Mouse (Mus musculus) bone marrow macrophage, adult 2 months (primary cell): ENCODE results near the gene Olfr630. TPM values are rescaled to one million over a fixed set of nuclear protein-coding genes. Genes with fewer than 3 reads are reported as not detected.
"Not testable (repeated sequence)": the region's sequence is repeated elsewhere in the genome, so short reads cannot be mapped to it uniquely, and the experiment has no call there.

Experiments
- H3K27ac ChIP-seq: 2 replicates; pipeline ENCODE4 v1.5.1; 2012; ENCODE audit warnings: low read depth, low read length; ENCODE audit not compliant: insufficient read depth
- H3K4me1 ChIP-seq: 2 replicates; pipeline ENCODE4 v1.6.1; 2012; ENCODE audit warnings: low read length; ENCODE audit not compliant: control insufficient read depth, insufficient read depth
- H3K4me3 ChIP-seq: 2 replicates; pipeline ENCODE4 v1.5.1; 2012; ENCODE audit warnings: mild to moderate bottlenecking, low read length, moderate library complexity; ENCODE audit not compliant: insufficient read depth
- CTCF ChIP-seq: IDR thresholded peaks from 2 replicates; pipeline ENCODE4 v1.5.1; 2012; ENCODE audit warnings: low read depth, mild to moderate bottlenecking, low read length, moderate library complexity
- POLR2A ChIP-seq: IDR thresholded peaks from 2 replicates; pipeline ENCODE4 v1.6.1; 2012; ENCODE audit warnings: mild to moderate bottlenecking, low read depth, low read length, borderline replicate concordance
- polyA plus RNA-seq: library from polyadenylated mRNA; stranded (reverse); fragments of >200 nt; gene quantifications from 2 replicates; pipeline ENCODE4 v1.2.4, GENCODE M21; 2012; ENCODE audit not compliant: missing spikeins, insufficient read depth, insufficient read length

Gene Olfr630
- polyA plus RNA-seq: not detected in 2 replicates

DNA sequence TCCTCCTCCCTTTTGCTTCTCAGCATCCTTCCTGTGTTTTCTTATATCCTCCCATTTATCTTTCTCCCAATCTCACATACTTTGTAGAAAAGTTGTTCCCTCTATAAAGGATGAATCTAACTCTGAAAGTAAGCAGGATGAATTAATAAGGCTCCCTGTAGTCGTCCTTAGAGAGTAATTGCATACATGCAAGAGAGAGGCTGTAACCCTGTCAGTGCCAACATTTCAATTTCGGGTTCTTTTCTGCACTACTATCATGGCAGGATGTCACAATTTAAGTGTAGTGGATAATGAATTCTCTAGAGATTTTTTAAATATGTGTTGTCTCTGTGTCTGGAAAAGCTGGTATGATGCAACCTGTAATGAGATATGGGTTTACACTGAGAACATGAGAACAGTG is at the start of gene Olfr630:
TSS of gene Olfr630 (minus strand) at position 101 of the 400 bp plus-strand sequence.
- Histone ChIP-seq H3K4me1 (no peaks in the 10 kb centered on the region), H3K4me3 (no peak within 1 kb of the TSS), H3K27ac (no peak within 1 kb of the TSS)
- TF ChIP-seq POLR2A: no peak
- no peak for TF ChIP-seq CTCF

DNA sequence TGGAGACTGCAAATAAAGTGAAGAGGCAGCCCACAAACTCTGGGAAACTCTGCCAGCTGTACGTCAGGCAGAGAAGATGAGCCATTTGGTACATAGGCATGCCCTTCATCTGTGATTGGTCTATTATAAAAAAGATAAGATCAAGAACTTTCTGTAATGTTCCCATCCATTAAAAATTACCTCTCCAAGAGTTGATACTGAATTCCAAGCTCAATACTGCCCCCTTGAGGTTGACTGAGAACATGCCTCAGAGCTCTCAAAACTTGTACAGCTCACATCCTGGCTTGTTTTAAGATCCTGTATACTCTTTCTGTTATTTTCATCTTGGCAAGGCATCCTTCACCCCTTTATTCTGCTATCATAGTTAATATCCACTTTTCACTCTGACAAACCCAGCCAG is 49.7 kb upstream of the Olfr630 start:
- H3K4me3 ChIP-seq: no peak overlapping the region
- TF ChIP-seq POLR2A (no peak), CTCF (no peak)
- H3K27ac ChIP-seq: no peak overlapping the region
- H3K4me1 ChIP-seq: no peaks in the 10 kb centered on the region

DNA sequence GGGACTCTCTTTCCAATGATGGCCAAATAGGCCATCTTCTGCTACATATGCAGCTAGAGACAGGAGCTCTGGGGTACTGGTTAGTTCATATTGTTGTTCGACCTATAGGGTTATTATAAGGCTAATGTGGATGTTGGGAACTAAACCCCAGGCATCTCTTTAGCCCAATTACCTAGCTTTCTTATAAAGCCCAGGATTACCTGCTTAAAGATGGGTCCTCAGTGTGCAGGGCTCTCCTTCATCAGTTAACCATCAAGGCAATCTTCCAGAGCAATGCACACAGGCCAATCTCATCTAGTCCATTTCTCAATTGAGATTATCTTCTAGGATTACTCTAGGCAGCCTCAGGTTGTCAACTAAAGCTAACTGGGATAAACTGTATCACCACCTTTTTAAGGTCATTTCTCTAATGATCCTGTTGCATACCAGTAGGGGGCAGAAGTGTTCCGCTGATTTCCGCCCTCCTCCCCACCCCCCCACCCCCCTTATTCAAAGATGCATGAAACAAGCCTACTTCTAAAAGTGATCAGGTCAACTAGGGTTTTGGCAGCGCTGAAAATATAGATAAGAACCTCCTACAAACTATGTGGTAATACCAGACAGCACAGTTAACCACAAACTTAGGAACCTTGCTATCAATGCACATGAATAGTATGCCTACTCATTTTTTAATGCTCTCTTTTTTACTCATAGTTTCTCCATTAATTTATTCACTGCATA is 35.7 kb upstream of the Olfr630 start:
- no peaks in the 10 kb centered on the region for H3K4me1 ChIP-seq
- TF ChIP-seq POLR2A (no peak), CTCF (0 out of 2 replicates have a peak, but pooled peaks have one; percentile 12)
- no peak overlapping the region for H3K27ac ChIP-seq
- H3K4me3 ChIP-seq: no peak overlapping the region

DNA sequence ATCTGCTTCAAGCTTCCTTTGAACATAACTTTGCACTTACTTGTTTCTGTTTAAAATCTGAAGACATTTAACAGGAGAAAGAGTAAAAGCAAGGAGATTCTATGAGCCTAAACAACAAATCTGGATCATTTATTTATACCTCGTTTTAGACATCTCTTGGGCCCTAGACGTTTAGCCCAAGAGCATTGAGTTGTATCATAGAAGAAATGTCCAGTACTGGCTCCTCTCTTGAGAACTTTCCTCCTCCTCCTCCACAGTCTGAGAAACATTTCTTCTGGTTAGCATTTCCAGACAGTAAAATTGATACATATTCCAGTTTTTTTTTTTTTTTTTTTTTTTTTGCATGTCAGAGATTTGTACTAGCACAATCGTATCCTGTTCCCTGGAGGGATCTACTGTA is 34.6 kb upstream of the Olfr630 start, which contains the start of gene Olfr67:
TSS of gene Olfr67 (minus strand) at position 101 of the 400 bp plus-strand sequence.
- no peaks in the 10 kb centered on the region for H3K4me1 ChIP-seq
- no peak within 1 kb of the TSS for H3K4me3 ChIP-seq
- TF ChIP-seq POLR2A (no peak), CTCF (no peak)
- H3K27ac ChIP-seq: no peak within 1 kb of the TSS

DNA sequence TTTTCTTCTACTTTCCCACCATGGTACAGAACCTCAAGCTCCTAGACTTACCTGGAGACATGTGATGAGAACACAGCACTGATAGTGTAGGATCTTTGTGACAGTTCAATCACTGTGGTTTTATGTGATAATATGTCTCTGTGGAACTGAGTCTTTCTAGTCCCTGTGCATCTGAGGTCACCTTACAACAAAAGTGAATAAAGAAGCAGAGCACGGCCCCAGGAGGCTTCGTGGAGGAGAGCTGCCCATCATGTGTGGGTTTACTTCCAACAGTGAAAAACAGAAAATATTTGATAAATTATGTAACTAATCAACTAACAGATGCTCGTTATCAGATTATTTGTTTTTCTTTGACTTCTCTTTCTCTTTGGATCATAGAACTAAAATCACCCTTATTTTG is 22.5 kb upstream of the Olfr630 start, which contains the start of gene Olfr68:
TSS of gene Olfr68 (minus strand) at position 101 of the 400 bp plus-strand sequence.
- no peak within 1 kb of the TSS for H3K27ac ChIP-seq
- TF ChIP-seq POLR2A (no peak), CTCF (no peak)
- no peak within 1 kb of the TSS for H3K4me3 ChIP-seq
- H3K4me1 ChIP-seq: no peaks in the 10 kb centered on the region

DNA sequence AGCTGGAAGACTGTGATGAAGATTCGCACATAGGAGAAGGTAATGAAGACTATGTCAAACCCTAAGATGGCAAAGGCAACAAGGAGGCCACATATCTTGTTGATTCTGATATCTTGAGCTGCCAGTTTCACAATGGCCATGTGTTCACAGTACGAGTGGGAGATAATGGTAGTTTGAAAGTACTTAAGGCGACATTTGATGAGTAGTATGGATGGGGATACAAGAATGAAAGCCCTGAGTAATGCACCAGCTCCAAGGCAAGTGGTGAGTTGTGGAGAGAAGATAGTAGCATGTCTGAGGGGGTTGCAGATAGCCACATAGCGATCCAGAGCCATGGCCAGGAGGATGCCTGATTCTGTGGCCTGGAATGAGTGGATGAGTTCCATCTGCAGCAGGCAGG is 20.5 kb upstream of the Olfr630 start:
- H3K4me1 ChIP-seq, H3K4me3 ChIP-seq, H3K27ac ChIP-seq: not testable (repeated sequence)

DNA sequence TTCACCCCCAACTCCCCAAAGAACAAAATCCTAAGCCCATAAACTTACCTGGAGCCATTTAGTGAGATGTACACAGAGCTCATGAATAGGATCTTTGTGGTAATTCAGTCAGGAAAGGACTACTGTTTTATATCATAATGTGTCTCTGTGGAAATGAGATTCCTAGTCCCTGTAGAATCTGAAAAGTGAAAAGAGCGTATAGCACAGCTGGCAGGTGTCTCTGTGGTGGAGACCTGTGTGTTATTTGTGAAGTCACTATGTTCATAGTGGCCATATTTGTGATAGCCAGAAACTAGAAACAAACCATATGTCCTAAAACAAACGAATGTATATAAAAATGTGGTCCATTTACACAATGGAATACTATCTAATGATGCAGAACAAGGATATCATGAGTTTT is 14.4 kb upstream of the Olfr630 start, which contains the start of gene Olfr69:
TSS of gene Olfr69 (minus strand) at position 101 of the 400 bp plus-strand sequence.
- no peak for TF ChIP-seq CTCF
- no peak for TF ChIP-seq POLR2A

DNA sequence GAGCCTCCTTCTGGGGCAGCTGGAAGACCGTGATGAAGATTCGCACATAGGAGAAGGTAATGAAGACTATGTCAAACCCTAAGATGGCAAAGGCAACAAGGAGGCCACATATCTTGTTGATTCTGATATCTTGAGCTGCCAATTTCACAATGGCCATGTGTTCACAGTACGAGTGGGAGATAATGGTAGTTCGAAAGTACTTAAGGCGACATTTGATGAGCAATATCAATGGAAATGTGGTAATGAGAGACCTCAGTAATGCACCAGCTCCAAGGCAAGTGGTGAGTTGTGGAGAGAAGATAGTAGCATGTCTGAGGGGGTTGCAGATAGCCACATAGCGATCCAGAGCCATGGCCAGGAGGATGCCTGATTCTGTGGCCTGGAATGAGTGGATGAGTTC is 10.6 kb upstream of the Olfr630 start:
- H3K27ac ChIP-seq: not testable (repeated sequence)

More for the DNA sequence above, 14.4 kb upstream of the Olfr630 start, which contains the start of gene Olfr69:
- no peak within 1 kb of the TSS for H3K4me3 ChIP-seq
- no peaks in the 10 kb centered on the region for H3K4me1 ChIP-seq
- H3K27ac ChIP-seq: no peak within 1 kb of the TSS

DNA sequence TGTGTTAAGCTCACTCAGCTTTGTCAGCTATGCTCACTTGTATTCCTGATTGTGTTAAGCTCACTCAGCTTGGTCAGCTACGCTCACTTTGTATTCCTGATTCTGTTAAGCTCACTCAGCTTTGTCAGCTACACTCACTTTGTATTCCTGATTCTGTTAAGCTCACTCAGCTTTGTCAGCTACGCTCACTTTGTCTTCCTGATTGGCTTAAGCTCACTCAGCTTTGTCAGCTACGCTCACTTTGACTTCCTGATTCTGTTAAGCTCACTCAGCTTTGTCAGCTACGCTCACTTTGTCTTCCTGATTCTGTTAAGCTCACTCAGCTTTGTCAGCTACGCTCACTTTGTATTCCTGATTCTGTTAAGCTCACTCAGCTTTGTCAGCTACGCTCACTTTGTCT is 5.1 kb upstream of the Olfr630 start:
- not testable (repeated sequence) for H3K4me1 ChIP-seq, H3K4me3 ChIP-seq
- H3K27ac ChIP-seq: peak overlapping the region; percentile 66

More for the DNA sequence above, 10.6 kb upstream of the Olfr630 start:
- not testable (repeated sequence) for H3K4me1 ChIP-seq, H3K4me3 ChIP-seq

DNA sequence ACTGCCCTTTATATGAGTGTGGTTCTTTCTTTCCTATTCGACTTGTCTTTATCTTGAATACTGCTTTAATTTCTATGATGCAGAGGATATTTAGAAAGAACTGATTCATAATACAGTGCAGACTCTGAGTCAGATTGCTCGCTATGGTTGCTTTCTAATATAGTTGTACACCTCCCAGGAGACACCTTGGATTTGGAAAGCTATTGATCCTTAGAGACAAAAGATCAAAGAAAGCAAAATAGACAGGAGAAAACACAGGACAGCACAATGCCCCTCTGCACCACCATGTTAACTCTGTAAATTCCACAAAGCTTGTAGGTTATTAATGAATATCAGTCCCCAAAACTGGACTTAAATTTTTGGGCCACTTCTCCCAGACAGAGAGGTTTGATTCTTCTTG is 12.3 kb downstream of the Olfr630 start, which contains the start of gene Olfr629:
TSS of gene Olfr629 (minus strand) at position 101 of the 400 bp plus-strand sequence.
- TF ChIP-seq POLR2A: no peak
- no peak for TF ChIP-seq CTCF
- Histone ChIP-seq H3K4me1 (no peaks in the 10 kb centered on the region), H3K4me3 (no peak within 1 kb of the TSS), H3K27ac (no peak within 1 kb of the TSS)
